Mouse (Mus musculus): ENCODE data around the gene Ifi208. TPM values are rescaled to one million over a fixed set of nuclear protein-coding genes. Genes with fewer than 3 reads are reported as not detected.
"Not testable (repeated sequence)": the region's sequence is repeated elsewhere in the genome, so short reads cannot be mapped to it uniquely, and the experiment has no call there.

Ifi208 gene
- polyA plus RNA-seq, 1 experiment, result 0.07 TPM

DNA sequence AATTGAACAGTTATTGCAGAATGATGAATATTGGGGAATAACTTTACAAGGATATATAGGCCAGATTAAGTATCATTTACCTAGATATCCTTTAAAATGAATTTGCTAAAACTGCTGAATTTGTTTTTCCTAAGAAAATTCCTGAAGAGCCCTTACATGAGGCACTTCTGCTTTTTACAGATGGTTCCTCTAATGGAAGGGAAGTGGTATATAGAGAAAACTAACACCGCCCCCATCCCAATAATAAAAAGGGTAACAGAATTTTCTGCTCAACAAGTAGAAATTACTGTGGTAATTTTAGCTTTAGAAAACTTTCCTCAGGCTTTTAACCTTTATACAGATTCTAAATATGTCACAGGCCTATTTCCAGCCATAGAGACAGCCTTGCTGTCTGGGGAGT lies 20.8 kb downstream of the Ifi208 start:
- Histone ChIP-seq H3K27ac (ENCODE audit: control insufficient read depth, insufficient read depth, low read depth, low read length) (no peak overlapping the region), H3K36me3 (ENCODE audit: control insufficient read depth, insufficient read depth, low read length) (no peaks in the 10 kb centered on the region), H3K4me1 (ENCODE audit: control insufficient read depth, insufficient read depth, low read length) (no peaks in the 10 kb centered on the region), H3K4me3 (ENCODE audit: control insufficient read depth, low read depth, low read length) (no peak overlapping the region), H3K27me3 (ENCODE audit: control insufficient read depth, insufficient read depth, low read length) (no peaks in the 10 kb centered on the region)
- TF ChIP-seq CTCF (IDR thresholded peaks at IDR 0.05; ENCODE audit: control insufficient read depth, insufficient read depth, insufficient replicate concordance, low read depth, low read length) (no peak), POLR2A (IDR thresholded peaks at IDR 0.05; ENCODE audit: control insufficient read depth, low read depth, low read length) (no peak)

DNA sequence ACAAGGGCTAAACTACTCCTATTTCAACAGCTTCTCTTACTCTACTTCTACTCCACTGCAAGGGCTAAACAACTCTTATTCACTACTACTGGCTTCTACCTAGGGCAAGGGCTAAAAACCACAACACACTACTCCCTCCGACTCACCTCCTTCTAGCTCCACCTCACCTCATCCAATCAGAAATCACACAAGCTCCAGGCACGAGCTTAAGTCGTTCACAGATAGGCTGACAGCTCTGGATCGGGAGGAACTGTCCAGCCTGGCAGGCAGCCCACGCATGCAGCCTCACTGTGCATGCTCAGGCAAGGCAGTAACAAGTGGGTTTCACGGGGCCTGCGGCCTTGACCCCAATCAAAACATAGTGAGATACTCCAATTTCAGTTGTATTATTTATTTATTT lies 59.7 kb downstream of the Ifi208 start:
- H3K4me3 ChIP-seq (ENCODE audit: control insufficient read depth, low read depth, low read length), result no peak overlapping the region
- no peaks in the 10 kb centered on the region for H3K27me3 ChIP-seq (ENCODE audit: control insufficient read depth, insufficient read depth, low read length)
- no peaks in the 10 kb centered on the region for H3K36me3 ChIP-seq (ENCODE audit: control insufficient read depth, insufficient read depth, low read length)
- H3K27ac ChIP-seq (ENCODE audit: control insufficient read depth, insufficient read depth, low read depth, low read length), result no peak overlapping the region
- TF ChIP-seq POLR2A (IDR thresholded peaks at IDR 0.05; ENCODE audit: control insufficient read depth, low read depth, low read length) (no peak), CTCF (IDR thresholded peaks at IDR 0.05; ENCODE audit: control insufficient read depth, insufficient read depth, insufficient replicate concordance, low read depth, low read length) (no peak)
- H3K4me1 ChIP-seq (ENCODE audit: control insufficient read depth, insufficient read depth, low read length), result peaks cover 2% of the 10 kb centered on the region

GRCm38 (mm10) chr1:173735015-173735414 lies 61.5 kb downstream of the Ifi208 start:
- H3K36me3 ChIP-seq (ENCODE audit: control insufficient read depth, insufficient read depth, low read length); H3K4me1 ChIP-seq (ENCODE audit: control insufficient read depth, insufficient read depth, low read length); H3K27ac ChIP-seq (ENCODE audit: control insufficient read depth, insufficient read depth, low read depth, low read length); H3K27me3 ChIP-seq (ENCODE audit: control insufficient read depth, insufficient read depth, low read length); H3K4me3 ChIP-seq (ENCODE audit: control insufficient read depth, low read depth, low read length): not testable (repeated sequence)

DNA sequence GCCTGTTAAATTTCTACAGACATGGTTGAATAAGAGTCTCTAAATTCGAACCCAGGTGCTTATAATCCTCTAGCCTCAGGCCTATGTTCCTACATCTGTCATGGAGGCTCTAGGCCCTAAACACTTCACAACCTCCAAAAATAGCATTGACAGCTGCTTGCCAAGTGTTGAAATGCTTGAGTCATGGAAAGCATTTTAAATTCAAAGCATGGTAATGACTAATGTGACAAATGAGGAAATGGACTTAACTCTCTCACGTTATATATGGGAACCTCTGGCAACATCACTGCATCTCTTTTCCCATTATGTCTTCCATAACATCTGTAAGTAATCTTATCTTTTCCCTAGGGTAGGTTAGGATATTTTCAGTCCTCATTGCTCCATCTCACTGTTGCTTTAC lies 63.5 kb downstream of the Ifi208 start:
- no peaks in the 10 kb centered on the region for H3K27me3 ChIP-seq (ENCODE audit: control insufficient read depth, insufficient read depth, low read length)
- H3K4me3 ChIP-seq (ENCODE audit: control insufficient read depth, low read depth, low read length), result no peak overlapping the region
- no peak overlapping the region for H3K27ac ChIP-seq (ENCODE audit: control insufficient read depth, insufficient read depth, low read depth, low read length)
- H3K36me3 ChIP-seq (ENCODE audit: control insufficient read depth, insufficient read depth, low read length), result no peaks in the 10 kb centered on the region
- TF ChIP-seq POLR2A (IDR thresholded peaks at IDR 0.05; ENCODE audit: control insufficient read depth, low read depth, low read length), result no peak
- TF ChIP-seq CTCF (IDR thresholded peaks at IDR 0.05; ENCODE audit: control insufficient read depth, insufficient read depth, insufficient replicate concordance, low read depth, low read length), result no peak
- H3K4me1 ChIP-seq (ENCODE audit: control insufficient read depth, insufficient read depth, low read length), result peaks cover 2% of the 10 kb centered on the region

- Histone ChIP-seq H3K4me3 (ENCODE audit: control insufficient read depth, low read depth, low read length) (no peak overlapping the region), H3K27ac (ENCODE audit: control insufficient read depth, insufficient read depth, low read depth, low read length) (no peak overlapping the region), H3K27me3 (ENCODE audit: control insufficient read depth, insufficient read depth, low read length) (no peaks in the 10 kb centered on the region), H3K4me1 (ENCODE audit: control insufficient read depth, insufficient read depth, low read length) (no peaks in the 10 kb centered on the region), H3K36me3 (ENCODE audit: control insufficient read depth, insufficient read depth, low read length) (no peaks in the 10 kb centered on the region)
- no peak for TF ChIP-seq CTCF (IDR thresholded peaks at IDR 0.05; ENCODE audit: control insufficient read depth, insufficient read depth, insufficient replicate concordance, low read depth, low read length)
- TF ChIP-seq POLR2A (IDR thresholded peaks at IDR 0.05; ENCODE audit: control insufficient read depth, low read depth, low read length), result no peak
These were observed 67.1 kb downstream of the Ifi208 start for GRCm38 (mm10) chr1:173740537-173740936.

DNA sequence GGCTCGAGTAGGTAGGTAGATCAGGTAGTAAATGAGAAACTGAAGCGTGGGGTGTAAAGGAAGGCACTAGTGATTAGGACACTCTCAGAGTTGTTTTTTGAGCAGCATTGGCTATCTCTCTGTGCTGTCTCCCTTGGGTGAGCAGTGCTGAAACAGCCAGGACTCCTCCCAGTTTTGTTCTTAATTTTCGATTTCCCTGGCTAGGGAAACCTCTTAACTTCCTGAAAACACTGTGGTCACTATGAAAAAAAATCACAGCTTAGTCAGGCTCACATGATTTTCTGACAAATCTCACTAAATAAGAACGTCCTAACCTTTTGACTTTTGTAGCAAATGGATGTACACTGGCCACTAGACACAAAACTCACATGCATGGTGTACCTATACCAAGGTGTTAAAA lies 68.2 kb downstream of the Ifi208 start, which contains the start of gene Ifi207:
Gene Ifi207 (minus strand): TSS at position 92 of the 400 bp plus-strand sequence.
- Histone ChIP-seq H3K36me3 (ENCODE audit: control insufficient read depth, insufficient read depth, low read length) (no peaks in the 10 kb centered on the region), H3K27ac (ENCODE audit: control insufficient read depth, insufficient read depth, low read depth, low read length) (peak within 1 kb of the TSS; percentile 17; the same call in 1 of the 2 replicates), H3K4me3 (ENCODE audit: control insufficient read depth, low read depth, low read length) (no peak within 1 kb of the TSS), H3K27me3 (ENCODE audit: control insufficient read depth, insufficient read depth, low read length) (no peaks in the 10 kb centered on the region), H3K4me1 (ENCODE audit: control insufficient read depth, insufficient read depth, low read length) (no peaks in the 10 kb centered on the region)
- no peak for TF ChIP-seq POLR2A (IDR thresholded peaks at IDR 0.05; ENCODE audit: control insufficient read depth, low read depth, low read length)
- no peak for TF ChIP-seq CTCF (IDR thresholded peaks at IDR 0.05; ENCODE audit: control insufficient read depth, insufficient read depth, insufficient replicate concordance, low read depth, low read length)

DNA sequence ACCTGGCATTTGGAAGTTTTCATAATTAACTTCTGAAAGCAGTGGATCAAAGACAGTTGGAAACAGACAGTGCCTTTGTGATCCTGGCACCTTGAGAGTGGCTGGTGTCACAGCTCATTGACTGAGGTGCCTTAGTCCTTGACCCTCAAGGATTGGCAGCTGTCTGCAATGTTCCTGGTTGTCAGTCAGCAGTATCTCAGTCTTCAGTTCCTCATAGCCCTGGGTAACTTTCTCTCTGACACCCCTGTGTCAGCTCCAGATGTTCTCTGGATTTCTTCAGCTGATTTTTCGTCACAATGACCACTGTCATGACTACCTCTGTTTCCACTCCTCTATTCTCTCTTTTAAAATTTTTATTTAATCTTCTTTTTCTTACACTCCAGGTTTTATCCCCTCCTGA lies 68.8 kb downstream of the Ifi208 start:
- TF ChIP-seq CTCF (IDR thresholded peaks at IDR 0.05; ENCODE audit: control insufficient read depth, insufficient read depth, insufficient replicate concordance, low read depth, low read length), result no peak
- no peak for TF ChIP-seq POLR2A (IDR thresholded peaks at IDR 0.05; ENCODE audit: control insufficient read depth, low read depth, low read length)
- Histone ChIP-seq H3K4me1 (ENCODE audit: control insufficient read depth, insufficient read depth, low read length) (no peaks in the 10 kb centered on the region), H3K4me3 (ENCODE audit: control insufficient read depth, low read depth, low read length) (no peak overlapping the region), H3K36me3 (ENCODE audit: control insufficient read depth, insufficient read depth, low read length) (no peaks in the 10 kb centered on the region), H3K27me3 (ENCODE audit: control insufficient read depth, insufficient read depth, low read length) (no peaks in the 10 kb centered on the region), H3K27ac (ENCODE audit: control insufficient read depth, insufficient read depth, low read depth, low read length) (no peak overlapping the region)

Other genes starting within 250 kb of the Ifi208 start
- 0.06 and 0.18 TPM in 2 replicates for gene Ifi206, start 182.6 kb upstream of the Ifi208 start, polyA plus RNA-seq (2012; rRNA removed)
- 0.14 and 0.20 TPM in 2 replicates for gene Ifi214, start 137.7 kb upstream of the Ifi208 start, polyA plus RNA-seq (2012; rRNA removed)
- gene Ifi213, start 74.4 kb upstream of the Ifi208 start, polyA plus RNA-seq (2012; rRNA removed), result 0.05 TPM in 2 replicates
- 1.0 TPM in 2 replicates for gene Ifi209, start 42.8 kb upstream of the Ifi208 start, polyA plus RNA-seq (2012; rRNA removed)
- 0.81 and 0.88 TPM in 2 replicates for gene Ifi207, start 68.1 kb downstream of the Ifi208 start, polyA plus RNA-seq (2012; rRNA removed)
- 0.14 TPM in 1 of 2 replicates, not detected in the other for gene Ifi204, start 93.3 kb downstream of the Ifi208 start, polyA plus RNA-seq (2012; rRNA removed)
- 0.05 TPM in 1 of 2 replicates, not detected in the other for gene Ifi211, start 239.4 kb downstream of the Ifi208 start, polyA plus RNA-seq (2012; rRNA removed)